Mouse (Mus musculus) embryo, embryonic 9.5 days (tissue): ENCODE results near the gene Spata32.

Experiments used
- DNase-seq: peaks from one replicate; pipeline ENCODE4 v3.0.0-alpha.2; 2017; ENCODE audit errors: extremely low spot score

Spata32 gene

GRCm38 (mm10) chr11:103217790-103218516 is at the start of gene Spata32:
Gene Spata32, minus strand, starts transcription at chr11:103218432.
- DNase-seq: peak; percentile 63

GRCm38 (mm10) chr11:103267346-103268219 is 49.4 kb upstream of the Spata32 start, which contains the start of gene Map3k14:
Gene Map3k14, minus strand, starts transcription at chr11:103267472.
- DNase-seq: peak; percentile 100

GRCm38 (mm10) chr11:103266729-103267345 is 48.6 kb upstream of the Spata32 start:
- no peak for DNase-seq

- DNase-seq: no peak
Measured at GRCm38 (mm10) chr11:103265856-103266255, 47.6 kb upstream of the Spata32 start.

GRCm38 (mm10) chr11:103265211-103265610 is 47.0 kb upstream of the Spata32 start:
- no peak for DNase-seq

GRCm38 (mm10) chr11:103264427-103265005 is 46.3 kb upstream of the Spata32 start:
- no peak for DNase-seq

- no peak for DNase-seq
Measured at GRCm38 (mm10) chr11:103263551-103263950, 45.3 kb upstream of the Spata32 start.

- no peak for DNase-seq
Measured at GRCm38 (mm10) chr11:103262412-103263267, 44.4 kb upstream of the Spata32 start.

- DNase-seq: no peak
Measured at GRCm38 (mm10) chr11:103261671-103262411, 43.6 kb upstream of the Spata32 start.

GRCm38 (mm10) chr11:103260515-103261192 is 42.4 kb upstream of the Spata32 start:
- no peak for DNase-seq

GRCm38 (mm10) chr11:103260034-103260433 is 41.8 kb upstream of the Spata32 start:
- DNase-seq: no peak

GRCm38 (mm10) chr11:103257938-103258481 is 39.8 kb upstream of the Spata32 start:
- DNase-seq: no peak

- DNase-seq: no peak
Measured at GRCm38 (mm10) chr11:103253605-103254004, 35.4 kb upstream of the Spata32 start.

- no peak for DNase-seq
Measured at GRCm38 (mm10) chr11:103252380-103252779, 34.1 kb upstream of the Spata32 start.

GRCm38 (mm10) chr11:103250324-103250723 is 32.1 kb upstream of the Spata32 start:
- no peak for DNase-seq

GRCm38 (mm10) chr11:103249509-103249908 is 31.3 kb upstream of the Spata32 start:
- no peak for DNase-seq

GRCm38 (mm10) chr11:103248837-103249236 is 30.6 kb upstream of the Spata32 start:
- DNase-seq: no peak

- DNase-seq: no peak
Measured at GRCm38 (mm10) chr11:103247504-103248177, 29.4 kb upstream of the Spata32 start.
